Mouse (Mus musculus) hindbrain, embryonic 10.5 days (tissue): ENCODE results near the gene Gucy2g. TPM values are rescaled to one million over a fixed set of nuclear protein-coding genes. Genes with fewer than 3 reads are reported as not detected.
A peak's percentile ranks its signal among the peaks of the same experiment; 100 is the strongest.

ENCODE experiments used
- DNase-seq: peaks from one replicate; pipeline ENCODE4 v3.0.0-alpha.2; 2017; ENCODE audit warnings: low spot score
- H3K27ac ChIP-seq: fragments of 300-500 bp; sonication (generic); 2 replicates; pipeline ENCODE4 v1.5.1; 2016; ENCODE audit warnings: mild to moderate bottlenecking, moderate library complexity
- H3K27me3 ChIP-seq: fragments of 300-500 bp; sonication (generic); 2 replicates; pipeline ENCODE4 v1.6.1; 2016; ENCODE audit warnings: mild to moderate bottlenecking; ENCODE audit not compliant: poor library complexity, insufficient read depth, severe bottlenecking
- H3K36me3 ChIP-seq: fragments of 300-500 bp; sonication (generic); 2 replicates; pipeline ENCODE4 v1.6.1; 2016; ENCODE audit warnings: mild to moderate bottlenecking, moderate library complexity
- H3K4me1 ChIP-seq: fragments of 300-500 bp; sonication (generic); replicated peaks from 2 replicates; pipeline ENCODE4 v1.6.1; 2016; ENCODE audit warnings: mild to moderate bottlenecking
- H3K4me3 ChIP-seq: fragments of 300-500 bp; sonication (generic); 2 replicates; pipeline ENCODE4 v1.5.1; 2016; ENCODE audit warnings: mild to moderate bottlenecking, moderate library complexity
- H3K9me3 ChIP-seq: fragments of 300-500 bp; sonication (generic); 2 replicates; pipeline ENCODE4 v1.6.1; 2016; ENCODE audit warnings: mild to moderate bottlenecking, moderate library complexity
- WGBS: fragments of 180-500 bp; shearing (Covaris S2); methylation state at CpG from one replicate; pipeline ENCODE4 v1.1.7; 2016; 5-methylcytosine and 5-hydroxymethylcytosine counted together
- polyA plus RNA-seq: library from polyadenylated mRNA; unstranded; fragments of >200 nt; fragmentation: Nextera tagmentation; extraction: Ambion mirVana; gene quantifications from 2 replicates; pipeline ENCODE4 v1.2.1, GENCODE M21; 2016

Gucy2g gene
- polyA plus RNA-seq, 1 experiment from 2014 or later = not detected

DNA sequence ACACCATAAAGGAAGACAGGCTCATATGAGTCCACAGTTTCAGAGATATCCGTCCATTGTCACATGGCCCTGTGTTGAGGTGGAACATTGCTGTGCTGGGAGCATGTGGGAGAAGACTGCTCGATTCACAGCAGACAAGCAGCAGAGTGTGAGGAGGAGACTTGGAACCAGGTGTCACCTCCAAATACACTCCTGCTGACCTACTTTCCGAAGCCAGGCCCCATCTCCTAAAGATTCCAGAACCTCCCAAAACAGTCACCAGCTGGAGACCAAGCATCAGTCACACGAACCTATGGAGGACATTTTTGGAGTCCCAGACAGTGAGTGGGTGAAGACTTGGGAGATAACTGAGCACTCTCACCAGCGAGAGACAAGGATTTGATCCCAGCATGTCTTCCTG lies 4.5 kb downstream of the Gucy2g start:
- Histone ChIP-seq H3K4me1 (0 out of 2 replicates have a peak, but pooled peaks cover 3% of the 10 kb centered on the region), H3K27me3 (no peaks in the 10 kb centered on the region), H3K4me3 (no peak overlapping the region), H3K9me3 (no peaks in the 10 kb centered on the region), H3K27ac (no peak overlapping the region), H3K36me3 (no peaks in the 10 kb centered on the region)
- DNase-seq = no peak
- WGBS = 83% methylated on average over 5 of the region's 5 CpGs

DNA sequence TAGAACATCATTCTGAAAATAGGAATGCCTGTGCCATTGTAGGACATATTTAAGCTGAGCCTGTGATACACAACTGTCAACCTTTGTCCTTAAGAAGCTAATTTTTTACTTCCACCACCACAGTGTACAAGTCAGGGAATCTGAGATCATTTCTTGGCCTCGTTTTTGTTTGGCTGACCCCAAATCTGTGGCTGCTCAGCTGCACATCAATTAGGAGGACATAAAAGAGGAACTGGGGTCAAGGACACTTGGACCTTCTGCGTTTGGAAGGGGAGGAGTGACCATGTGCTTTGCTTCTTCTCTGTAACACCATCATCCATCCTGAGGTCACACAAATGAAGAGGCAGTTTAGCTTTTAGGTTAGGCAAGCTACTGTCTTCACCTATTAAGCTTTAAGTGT lies 5.0 kb downstream of the Gucy2g start:
- DNase-seq = no peak
- peaks cover 3% of the 10 kb centered on the region; the same call in 1 of the 2 replicates for H3K4me1 ChIP-seq
- no peak overlapping the region for H3K4me3 ChIP-seq
- no peaks in the 10 kb centered on the region for H3K27me3 ChIP-seq
- no peaks in the 10 kb centered on the region for H3K36me3 ChIP-seq
- H3K9me3 ChIP-seq = no peaks in the 10 kb centered on the region
- H3K27ac ChIP-seq = no peak overlapping the region
- 56% methylated on average over 2 of the region's 2 CpGs for WGBS

DNA sequence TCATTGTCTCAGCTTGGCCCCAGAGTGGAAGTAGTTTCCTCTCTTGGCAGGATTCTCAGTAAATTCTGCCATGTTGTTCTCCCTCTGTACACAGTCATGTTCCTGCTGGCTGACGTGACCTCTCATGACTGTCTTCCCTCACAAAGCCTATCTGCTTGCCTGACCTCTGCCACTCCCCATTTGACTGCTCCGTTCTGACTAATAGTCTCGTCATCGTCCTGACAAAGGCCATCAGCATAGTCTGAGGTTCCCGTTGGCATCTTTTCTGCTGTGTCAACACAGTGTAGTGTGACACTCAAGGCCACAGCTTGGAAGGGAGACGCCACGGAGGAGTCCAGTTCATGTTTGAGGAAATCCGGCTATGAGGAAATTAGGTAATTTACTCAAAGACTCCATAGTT lies 8.9 kb downstream of the Gucy2g start:
- no peak overlapping the region for H3K27ac ChIP-seq
- no peak for DNase-seq
- peaks cover 3% of the 10 kb centered on the region; the same call in 1 of the 2 replicates for H3K4me1 ChIP-seq
- WGBS = 51% methylated on average over 8 of the region's 8 CpGs
- H3K27me3 ChIP-seq = no peaks in the 10 kb centered on the region
- H3K9me3 ChIP-seq = no peaks in the 10 kb centered on the region
- H3K4me3 ChIP-seq = no peak overlapping the region
- no peaks in the 10 kb centered on the region for H3K36me3 ChIP-seq

DNA sequence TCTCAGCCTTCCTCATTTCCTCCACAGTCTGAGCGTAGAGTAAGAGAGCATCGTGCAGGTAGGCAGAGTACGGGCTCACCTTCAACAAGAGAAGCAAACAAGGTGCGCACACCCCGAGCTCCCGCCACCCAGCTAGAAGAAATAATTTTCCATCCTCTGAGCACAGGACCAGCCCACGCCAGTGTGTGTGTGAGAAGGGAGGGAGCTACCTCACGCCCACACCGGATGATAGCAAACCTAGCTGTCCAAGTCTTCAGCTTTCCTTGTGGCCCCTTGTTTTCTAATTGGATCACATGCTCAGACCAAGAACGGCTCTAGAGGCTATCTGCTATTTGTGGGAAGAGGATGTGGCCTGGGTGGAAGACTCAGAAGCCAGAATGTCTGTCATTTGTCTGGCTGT lies 10.0 kb downstream of the Gucy2g start:
- H3K27me3 ChIP-seq = no peaks in the 10 kb centered on the region
- no peak overlapping the region for H3K27ac ChIP-seq
- no peaks in the 10 kb centered on the region for H3K36me3 ChIP-seq
- peaks cover 3% of the 10 kb centered on the region; the same call in 1 of the 2 replicates for H3K4me1 ChIP-seq
- DNase-seq = no peak
- no peak overlapping the region for H3K4me3 ChIP-seq
- H3K9me3 ChIP-seq = no peaks in the 10 kb centered on the region
- WGBS = 88% methylated on average over 10 of the region's 10 CpGs

DNA sequence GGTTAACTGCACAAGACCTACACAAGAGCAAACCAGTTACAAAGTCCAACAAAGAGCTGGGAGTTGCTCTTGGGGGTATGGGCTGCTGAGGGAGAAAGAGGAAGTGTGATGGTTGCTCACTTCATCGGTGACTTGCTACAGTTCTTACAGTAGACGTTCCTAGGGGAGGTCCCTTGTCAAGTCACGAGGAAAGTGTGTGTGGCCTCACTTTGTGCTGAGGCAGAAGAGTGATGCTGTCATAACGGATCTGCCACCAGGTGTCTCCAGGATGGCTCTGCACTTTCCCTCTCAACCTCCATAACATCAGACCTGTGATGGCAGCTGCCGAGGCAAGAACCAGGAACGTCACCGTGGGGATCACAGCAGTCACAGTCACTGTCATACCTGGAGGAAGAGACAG lies 13.9 kb downstream of the Gucy2g start:
- Histone ChIP-seq H3K27ac (no peak overlapping the region), H3K4me3 (no peak overlapping the region), H3K9me3 (no peaks in the 10 kb centered on the region), H3K36me3 (no peaks in the 10 kb centered on the region), H3K27me3 (no peaks in the 10 kb centered on the region), H3K4me1 (peaks cover 2% of the 10 kb centered on the region; the same call in 1 of the 2 replicates)
- DNase-seq = no peak
- 89% methylated on average over 7 of the region's 7 CpGs for WGBS

DNA sequence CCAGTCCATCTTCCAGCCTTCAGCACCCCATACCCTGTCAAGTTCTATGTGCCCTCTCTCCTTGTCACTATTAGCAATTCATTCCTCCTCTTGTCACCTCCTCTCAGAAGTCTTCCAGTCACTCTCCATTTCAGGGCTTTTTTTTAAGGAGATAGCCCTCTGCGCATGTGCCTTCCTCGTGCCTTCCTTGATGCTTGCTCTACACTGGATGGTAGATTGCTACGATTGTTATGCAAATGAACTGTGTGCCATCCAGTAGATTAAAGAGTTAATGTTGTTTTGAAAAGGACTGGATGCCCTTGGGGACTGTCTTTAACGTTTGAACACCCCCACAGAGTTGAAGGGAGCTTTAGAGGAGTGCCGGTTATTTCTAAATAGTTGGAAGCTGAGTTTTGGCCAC lies 14.4 kb downstream of the Gucy2g start:
- H3K4me1 ChIP-seq = no peaks in the 10 kb centered on the region; the same call in 1 of the 2 replicates
- H3K36me3 ChIP-seq = no peaks in the 10 kb centered on the region
- 71% methylated on average over 5 of the region's 5 CpGs for WGBS
- no peak overlapping the region for H3K27ac ChIP-seq
- no peaks in the 10 kb centered on the region for H3K9me3 ChIP-seq
- DNase-seq = no peak
- H3K27me3 ChIP-seq = no peaks in the 10 kb centered on the region
- no peak overlapping the region for H3K4me3 ChIP-seq

DNA sequence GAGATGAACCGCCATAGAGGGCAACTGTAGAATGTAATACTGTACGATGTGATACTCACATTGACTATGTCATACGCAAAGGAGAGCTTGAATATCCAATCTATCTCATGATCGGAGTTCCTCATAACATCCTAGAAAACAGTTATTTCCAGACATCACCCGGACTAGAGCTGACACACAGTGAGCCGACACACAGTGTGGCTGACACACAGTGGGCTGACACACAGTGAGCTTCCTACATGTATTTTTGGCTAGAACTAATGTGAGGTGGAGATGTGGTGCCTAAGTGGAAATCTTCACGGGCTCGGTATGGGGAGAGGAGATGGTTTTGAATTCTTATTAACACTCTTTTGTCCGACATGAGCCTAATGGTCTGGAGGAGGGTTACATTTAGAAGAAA lies 18.8 kb downstream of the Gucy2g start:
- Histone ChIP-seq H3K9me3 (no peaks in the 10 kb centered on the region), H3K27me3 (peaks cover 11% of the 10 kb centered on the region; the same call in 1 of the 2 replicates), H3K4me1 (peaks cover 7% of the 10 kb centered on the region), H3K36me3 (no peaks in the 10 kb centered on the region), H3K4me3 (no peak overlapping the region), H3K27ac (no peak overlapping the region)
- DNase-seq = no peak
- 93% methylated on average over 9 of the region's 9 CpGs for WGBS

DNA sequence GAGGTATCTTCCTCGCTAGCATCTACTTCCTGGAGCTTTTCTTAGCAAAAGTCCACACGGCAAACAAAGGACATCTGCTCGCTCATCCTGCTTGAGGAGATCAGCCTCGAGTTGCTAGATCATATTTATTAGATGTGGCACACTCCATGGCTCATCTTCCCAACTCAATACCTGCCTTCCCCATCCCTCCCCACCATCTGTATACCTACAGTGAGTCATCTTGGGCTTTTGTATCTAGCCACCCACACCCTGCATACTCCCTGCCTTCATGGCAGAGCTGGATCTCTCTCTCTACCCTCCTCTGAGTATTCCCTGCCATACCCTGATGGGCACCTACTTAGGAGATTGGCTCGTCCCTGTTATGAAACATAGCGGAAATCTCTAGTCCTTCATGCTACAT lies 19.8 kb downstream of the Gucy2g start:
- Histone ChIP-seq H3K27ac (no peak overlapping the region), H3K4me3 (no peak overlapping the region), H3K9me3 (no peaks in the 10 kb centered on the region), H3K4me1 (peaks cover 7% of the 10 kb centered on the region), H3K27me3 (peaks cover 11% of the 10 kb centered on the region; the same call in 1 of the 2 replicates), H3K36me3 (no peaks in the 10 kb centered on the region)
- DNase-seq = no peak
- 87% methylated on average over 6 of the region's 6 CpGs for WGBS

DNA sequence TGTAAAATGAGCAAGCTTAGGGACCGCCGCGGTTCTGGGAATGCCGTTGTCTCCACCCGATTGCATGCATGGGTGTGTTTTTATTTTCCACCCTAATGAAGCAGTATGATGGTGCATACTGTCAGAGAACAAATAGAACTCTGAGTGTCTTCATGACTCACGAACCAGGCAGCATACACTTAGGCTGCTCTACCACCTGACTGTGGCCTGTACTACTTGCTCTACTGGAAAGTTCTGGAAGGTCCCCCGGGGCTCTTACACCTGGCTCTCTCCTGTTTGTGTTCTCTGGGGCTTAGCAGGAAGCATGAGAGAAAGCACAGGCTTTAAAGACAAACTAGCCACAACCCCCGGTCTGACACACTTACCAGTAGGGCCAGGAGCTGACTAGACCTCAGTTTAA lies 21.7 kb downstream of the Gucy2g start:
- no peak for DNase-seq
- WGBS = 78% methylated on average over 8 of the region's 8 CpGs
- Histone ChIP-seq H3K4me1 (peaks cover 7% of the 10 kb centered on the region), H3K27me3 (peaks cover 11% of the 10 kb centered on the region; the same call in 1 of the 2 replicates), H3K4me3 (no peak overlapping the region), H3K9me3 (no peaks in the 10 kb centered on the region), H3K27ac (no peak overlapping the region), H3K36me3 (no peaks in the 10 kb centered on the region)

DNA sequence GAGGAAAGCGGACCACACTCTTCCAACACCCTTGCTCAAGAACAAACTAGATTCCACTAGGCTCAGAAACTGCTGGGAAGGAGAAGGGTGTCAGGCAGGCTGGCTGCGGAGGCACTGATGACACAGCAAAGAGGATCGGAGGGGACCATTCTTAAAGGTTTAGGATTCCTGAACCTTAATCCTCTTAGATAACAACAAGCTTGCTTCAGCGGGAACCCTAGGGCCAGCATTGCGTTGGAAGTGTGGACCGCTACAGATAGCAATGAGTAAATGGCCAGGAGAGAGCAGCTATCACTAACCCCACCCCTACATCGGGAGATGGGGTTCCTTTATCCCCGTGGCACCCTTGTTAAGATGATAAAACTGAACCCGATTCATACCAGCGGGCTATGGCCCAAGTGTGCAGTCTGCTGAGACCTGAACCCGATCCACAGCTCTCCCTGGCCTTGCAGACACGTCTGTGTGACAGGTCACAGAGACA lies 22.3 kb downstream of the Gucy2g start:
- peaks cover 7% of the 10 kb centered on the region for H3K4me1 ChIP-seq
- no peaks in the 10 kb centered on the region for H3K36me3 ChIP-seq
- H3K27me3 ChIP-seq = peaks cover 11% of the 10 kb centered on the region; the same call in 1 of the 2 replicates
- peak overlapping the region; percentile 54; the same call in 1 of the 2 replicates for H3K27ac ChIP-seq
- no peak for DNase-seq
- peak overlapping the region; percentile 53 for H3K4me3 ChIP-seq
- no peaks in the 10 kb centered on the region for H3K9me3 ChIP-seq
- WGBS = 24% methylated on average over 12 of the region's 12 CpGs

DNA sequence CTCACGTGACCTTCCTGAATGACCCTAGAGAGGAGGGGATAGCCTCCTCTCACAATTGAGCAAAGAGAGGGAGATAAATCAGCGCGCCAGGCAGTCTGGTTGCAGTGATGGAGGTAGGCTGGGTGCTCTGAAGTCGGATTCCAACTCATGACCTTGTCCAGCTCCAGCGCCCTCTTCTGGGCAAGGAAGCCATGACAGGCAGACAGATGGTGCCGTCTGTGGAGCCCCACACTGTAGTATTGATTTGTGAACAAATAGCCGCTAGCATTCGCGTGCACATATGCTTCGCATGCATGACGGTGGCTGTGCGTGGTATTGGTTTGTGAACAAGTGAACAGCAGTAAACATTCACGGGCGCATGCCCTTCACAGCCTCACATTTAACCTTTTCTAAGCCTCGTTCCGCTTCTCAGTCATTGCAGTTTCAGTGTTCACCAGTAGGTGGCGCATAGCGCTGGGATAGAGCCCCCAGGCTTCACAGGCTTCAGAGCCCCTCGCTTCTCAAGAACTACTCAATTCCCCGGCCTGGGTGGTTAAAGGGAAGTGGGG lies 22.8 kb downstream of the Gucy2g start:
- WGBS = 4% methylated on average over 20 of the region's 20 CpGs
- no peaks in the 10 kb centered on the region for H3K36me3 ChIP-seq
- no peaks in the 10 kb centered on the region for H3K9me3 ChIP-seq
- peak overlapping the region; percentile 53 for H3K4me3 ChIP-seq
- peaks cover 11% of the 10 kb centered on the region; the same call in 1 of the 2 replicates for H3K27me3 ChIP-seq
- H3K4me1 ChIP-seq = peaks cover 7% of the 10 kb centered on the region
- peak; percentile 88 for DNase-seq
- H3K27ac ChIP-seq = peak overlapping the region; percentile 69

DNA sequence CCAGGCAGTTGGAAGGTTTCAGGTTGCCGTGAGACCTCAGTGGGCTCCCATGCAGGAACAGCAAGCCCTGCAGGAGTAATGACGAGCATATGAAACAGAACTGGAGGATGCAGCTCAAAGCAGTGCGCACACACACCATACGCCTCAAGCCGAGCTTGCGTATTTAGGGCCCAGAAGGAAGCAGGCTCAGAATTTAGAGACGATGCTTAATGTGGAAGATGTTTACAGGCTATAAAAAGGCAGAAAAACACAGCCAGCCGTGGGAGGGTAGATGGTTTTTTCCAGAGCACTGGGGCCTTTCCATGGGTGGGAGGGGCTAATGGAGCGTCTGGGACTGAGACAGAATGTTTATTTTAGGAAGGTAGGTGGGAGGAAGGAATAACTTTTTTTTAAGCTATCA lies 23.7 kb downstream of the Gucy2g start:
- Histone ChIP-seq H3K27me3 (peaks cover 11% of the 10 kb centered on the region; the same call in 1 of the 2 replicates), H3K36me3 (no peaks in the 10 kb centered on the region), H3K27ac (no peak overlapping the region), H3K9me3 (no peaks in the 10 kb centered on the region), H3K4me3 (no peak overlapping the region), H3K4me1 (peaks cover 7% of the 10 kb centered on the region)
- DNase-seq = no peak
- 81% methylated on average over 9 of the region's 9 CpGs for WGBS

DNA sequence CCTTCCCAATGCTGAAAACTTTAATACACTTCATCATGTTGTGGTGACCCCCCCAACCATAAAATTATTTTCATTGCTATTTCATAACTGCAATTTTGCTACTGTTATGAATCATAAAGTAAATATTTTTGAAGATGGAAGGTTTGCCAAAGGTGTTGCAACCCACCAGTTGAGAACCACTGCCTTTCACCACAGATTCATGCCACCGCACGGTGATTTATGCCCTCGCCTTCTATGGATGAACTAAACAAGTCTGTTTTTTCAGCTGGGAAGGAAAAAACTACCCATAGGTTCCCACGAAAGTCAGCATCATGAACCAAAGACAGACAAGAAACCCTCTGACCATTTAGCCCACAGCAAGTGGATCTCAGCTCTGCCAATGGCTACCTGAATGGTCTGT lies 24.2 kb downstream of the Gucy2g start:
- Histone ChIP-seq H3K27me3 (peaks cover 11% of the 10 kb centered on the region; the same call in 1 of the 2 replicates), H3K9me3 (no peaks in the 10 kb centered on the region), H3K4me1 (peaks cover 7% of the 10 kb centered on the region), H3K36me3 (no peaks in the 10 kb centered on the region), H3K4me3 (no peak overlapping the region), H3K27ac (no peak overlapping the region)
- DNase-seq = no peak
- 91% methylated on average over 4 of the region's 4 CpGs for WGBS
